Mouse (Mus musculus) limb, embryonic 14.5 days (tissue): ENCODE data around the gene Sec24d. TPM values are rescaled to one million over a fixed set of nuclear protein-coding genes. Genes with fewer than 3 reads are reported as not detected.

ENCODE experiments used
- ATAC-seq: fragments of 200-750 bp; cut with Nextera tagmentation; 2 replicates; pipeline ENCODE4 v1.8.0; 2017; ENCODE audit warnings: low read depth, moderate number of reproducible peaks, moderate TSS enrichment; ENCODE audit not compliant: low FRiP score
- DNase-seq: peaks from one replicate; pipeline ENCODE4 v3.0.0-alpha.2; 2015; ENCODE audit warnings: low spot score
- H3K27ac ChIP-seq: fragments of 300-500 bp; sonication (generic); replicated peaks from 2 replicates; pipeline ENCODE4 v1.5.1; 2014; ENCODE audit warnings: low read depth, mild to moderate bottlenecking, low read length, moderate library complexity, mixed read lengths
- H3K27me3 ChIP-seq: fragments of 300-500 bp; sonication (generic); 2 replicates; pipeline ENCODE4 v1.6.1; 2014; ENCODE audit warnings: low read length, mixed read lengths; ENCODE audit not compliant: control insufficient read depth, insufficient read depth
- H3K36me3 ChIP-seq: fragments of 300-500 bp; sonication (generic); 2 replicates; pipeline ENCODE4 v1.6.1; 2014; ENCODE audit warnings: mild to moderate bottlenecking, low read length, moderate library complexity, mixed read lengths; ENCODE audit not compliant: control insufficient read depth, insufficient read depth
- H3K4me1 ChIP-seq: fragments of 300-500 bp; sonication (generic); 2 replicates; pipeline ENCODE4 v1.6.1; 2014; ENCODE audit warnings: antibody characterized with exemption, low read length, mixed read lengths; ENCODE audit not compliant: control insufficient read depth, insufficient read depth
- H3K4me2 ChIP-seq: fragments of 300-500 bp; sonication (generic); replicated peaks from 2 replicates; pipeline ENCODE4 v1.6.1; 2014; ENCODE audit warnings: low read depth, mild to moderate bottlenecking, low read length, moderate library complexity; ENCODE audit not compliant: severe bottlenecking
- H3K4me3 ChIP-seq: fragments of 300-500 bp; sonication (generic); replicated peaks from 2 replicates; pipeline ENCODE4 v1.5.1; 2014; ENCODE audit warnings: low read length
- H3K9ac ChIP-seq: fragments of 300-500 bp; sonication (generic); 2 replicates; pipeline ENCODE4 v1.6.1; 2014; ENCODE audit warnings: mild to moderate bottlenecking, low read depth, low read length, moderate library complexity; ENCODE audit not compliant: severe bottlenecking
- H3K9me3 ChIP-seq: fragments of 300-500 bp; sonication (generic); 2 replicates; pipeline ENCODE4 v1.6.1; 2016; ENCODE audit warnings: low read length; ENCODE audit not compliant: control insufficient read depth
- POLR2A ChIP-seq: fragments of 200-500 bp; IDR thresholded peaks from 2 replicates; pipeline ENCODE4 v1.8.0; 2012; ENCODE audit warnings: inconsistent platforms, mild to moderate bottlenecking, moderate library complexity, borderline replicate concordance; ENCODE audit not compliant: insufficient read depth, insufficient read length; ENCODE audit errors: extremely low read depth
- WGBS: fragments of 180-500 bp; shearing (Covaris S2); extraction: QIAGEN DNeasy Blood & Tissue Kit; methylation state at CpG from one replicate; pipeline ENCODE4 v1.1.7; 2014; 5-methylcytosine and 5-hydroxymethylcytosine counted together
- polyA plus RNA-seq, 2 experiments: library from polyadenylated mRNA; depleted of rRNA in 1 of 2; stranded (reverse) in 1 of 2; unstranded in 1 of 2; fragments of >200 nt; fragmentation: Nextera tagmentation in 1 of 2; extraction: Ambion mirVana in 1 of 2; gene quantifications; 2 replicates each; pipeline versions ENCODE4 v1.2.1 to v1.2.3; 2012 to 2014

Sec24d gene
- polyA plus RNA-seq, 2 experiments = 97.5 to 110 TPM

- ATAC-seq = no peak
- no peak for TF ChIP-seq POLR2A
These were observed 123.9 kb downstream of the Sec24d start for GRCm38 (mm10) chr3:123391180-123391579.

DNA sequence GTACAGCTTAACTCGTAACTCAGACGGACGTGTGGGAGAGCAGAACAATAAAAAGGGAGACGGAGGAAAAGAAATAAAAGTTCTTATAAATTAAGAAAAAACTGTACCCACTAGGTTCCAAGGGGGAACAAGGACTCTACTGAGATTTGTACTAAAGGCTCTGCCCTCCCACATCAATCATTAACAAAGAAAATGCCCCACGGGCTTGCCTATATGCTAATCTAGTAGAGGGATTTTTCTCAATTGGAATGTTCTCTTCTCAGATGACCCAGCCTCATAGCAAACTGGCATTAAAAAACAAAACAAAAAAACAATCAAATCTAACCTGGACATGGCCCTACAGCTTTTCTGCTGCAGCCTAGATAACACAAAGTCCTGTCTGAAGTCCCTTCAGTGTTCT lies 128.4 kb downstream of the Sec24d start:
- H3K9me3 ChIP-seq = no peaks in the 10 kb centered on the region
- WGBS = 61% methylated on average over 5 of the region's 5 CpGs
- no peak for TF ChIP-seq POLR2A
- ATAC-seq (no peak), DNase-seq (no peak)
- H3K4me1 ChIP-seq = no peaks in the 10 kb centered on the region
- no peak overlapping the region for H3K4me3 ChIP-seq
- H3K9ac ChIP-seq = no peak overlapping the region
- H3K27ac ChIP-seq = no peak overlapping the region
- H3K4me2 ChIP-seq = no peak overlapping the region
- no peaks in the 10 kb centered on the region for H3K36me3 ChIP-seq
- H3K27me3 ChIP-seq = no peaks in the 10 kb centered on the region

More at GRCm38 (mm10) chr3:123391180-123391579, 123.9 kb downstream of the Sec24d start:
- Histone ChIP-seq H3K27me3 (no peaks in the 10 kb centered on the region), H3K9me3 (no peaks in the 10 kb centered on the region), H3K36me3 (no peaks in the 10 kb centered on the region), H3K4me1 (no peaks in the 10 kb centered on the region), H3K27ac (no peak overlapping the region), H3K4me3 (no peak overlapping the region), H3K4me2 (no peak overlapping the region), H3K9ac (no peak overlapping the region)
- no peak for DNase-seq
- 83% methylated on average over 4 of the region's 4 CpGs for WGBS

GRCm38 (mm10) chr3:123397562-123398481 lies 130.6 kb downstream of the Sec24d start:
- TF ChIP-seq POLR2A = no peak
- Histone ChIP-seq H3K4me2 (no peak overlapping the region), H3K27ac (no peak overlapping the region), H3K27me3 (no peaks in the 10 kb centered on the region), H3K4me3 (no peak overlapping the region), H3K36me3 (no peaks in the 10 kb centered on the region), H3K9me3 (no peaks in the 10 kb centered on the region), H3K4me1 (no peaks in the 10 kb centered on the region), H3K9ac (no peak overlapping the region)
- peak; percentile 73 for DNase-seq
- ATAC-seq = no peak; the same call in 1 of the 2 replicates
- 60% methylated on average over 9 of the region's 9 CpGs for WGBS

DNA sequence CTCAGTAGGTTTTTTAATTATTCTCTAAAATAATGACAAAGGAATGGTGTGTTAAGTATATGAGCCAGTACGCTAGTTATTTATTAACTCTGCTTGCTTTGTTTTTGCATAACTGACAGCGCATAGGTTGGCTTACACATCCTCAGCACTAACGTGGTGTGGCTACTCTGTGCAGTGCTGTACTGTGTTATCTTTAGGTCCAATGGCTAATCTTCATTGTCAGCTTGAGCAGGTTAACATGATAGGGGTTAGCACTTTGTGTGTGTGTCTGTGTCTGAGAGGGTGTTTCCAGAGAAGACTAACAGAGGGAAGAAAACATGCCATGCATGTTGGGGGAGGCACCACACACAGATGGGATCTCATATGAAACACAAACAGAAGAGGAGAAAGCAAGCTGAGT lies 137.7 kb downstream of the Sec24d start:
- WGBS = 80% methylated on average over 3 of the region's 3 CpGs
- Histone ChIP-seq H3K27me3 (no peaks in the 10 kb centered on the region), H3K9me3 (no peaks in the 10 kb centered on the region), H3K27ac (no peak overlapping the region), H3K4me2 (no peak overlapping the region), H3K9ac (no peak overlapping the region), H3K4me3 (no peak overlapping the region), H3K4me1 (no peaks in the 10 kb centered on the region), H3K36me3 (no peaks in the 10 kb centered on the region)
- TF ChIP-seq POLR2A = no peak
- no peak for DNase-seq
- no peak for ATAC-seq

DNA sequence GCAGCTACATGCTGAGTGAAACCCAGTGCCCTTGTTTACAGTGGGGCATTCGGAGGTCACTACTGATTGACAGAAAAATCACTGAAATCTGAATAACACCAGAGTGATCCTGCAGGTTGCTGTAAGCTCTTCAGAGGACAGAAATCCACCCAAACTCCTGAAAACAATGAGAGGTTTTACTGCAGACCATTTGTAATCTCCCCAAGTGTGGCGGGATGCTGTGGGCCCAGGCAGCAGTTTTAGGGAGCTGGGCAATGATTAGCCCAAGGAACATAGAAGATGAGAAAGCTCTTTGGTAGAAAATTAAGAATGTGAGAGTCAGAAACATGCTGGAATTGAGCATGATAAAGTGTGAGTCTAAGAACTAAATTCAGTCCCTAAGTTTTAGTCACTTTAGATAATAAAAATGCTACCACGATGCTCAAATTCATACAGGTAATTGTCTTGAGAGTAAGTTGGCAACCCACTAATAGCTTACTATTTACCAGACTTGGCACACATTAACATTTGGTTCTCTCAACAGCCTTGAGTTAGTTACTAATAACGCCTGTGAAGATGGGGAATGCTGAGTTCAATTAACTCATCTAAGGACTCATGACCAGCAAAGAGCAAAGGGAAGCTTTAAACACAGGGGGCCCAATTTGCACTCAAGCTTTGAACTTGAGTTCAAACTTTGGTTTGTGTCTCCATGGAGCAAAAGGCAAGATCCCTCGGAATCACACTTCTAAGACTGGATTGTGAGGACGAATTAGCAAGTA lies 144.7 kb downstream of the Sec24d start:
- H3K36me3 ChIP-seq = no peaks in the 10 kb centered on the region
- no peaks in the 10 kb centered on the region for H3K9me3 ChIP-seq
- no peaks in the 10 kb centered on the region for H3K4me1 ChIP-seq
- H3K27me3 ChIP-seq = no peaks in the 10 kb centered on the region
- H3K4me2 ChIP-seq = no peak overlapping the region
- H3K27ac ChIP-seq = no peak overlapping the region
- no peak overlapping the region for H3K4me3 ChIP-seq
- ATAC-seq (no peak), DNase-seq (no peak)
- H3K9ac ChIP-seq = no peak overlapping the region
- 66% methylated on average over 6 of the region's 6 CpGs for WGBS
- TF ChIP-seq POLR2A = no peak
